Mouse (Mus musculus) lung, adult 2 months (tissue): Measurements from ENCODE around the gene Fhad1.

Source experiments
- CTCF ChIP-seq: fragments of 200-500 bp; IDR thresholded peaks from 2 replicates; pipeline ENCODE4 v1.5.1; 2011; ENCODE audit warnings: mild to moderate bottlenecking, low read length, control low read depth; ENCODE audit not compliant: insufficient read depth
- POLR2A ChIP-seq: fragments of 200-500 bp; IDR thresholded peaks from 2 replicates; pipeline ENCODE4 v1.6.1; 2011; ENCODE audit warnings: low read depth, mild to moderate bottlenecking, control low read depth, low read length, borderline replicate concordance; ENCODE audit errors: extremely low read depth

DNA sequence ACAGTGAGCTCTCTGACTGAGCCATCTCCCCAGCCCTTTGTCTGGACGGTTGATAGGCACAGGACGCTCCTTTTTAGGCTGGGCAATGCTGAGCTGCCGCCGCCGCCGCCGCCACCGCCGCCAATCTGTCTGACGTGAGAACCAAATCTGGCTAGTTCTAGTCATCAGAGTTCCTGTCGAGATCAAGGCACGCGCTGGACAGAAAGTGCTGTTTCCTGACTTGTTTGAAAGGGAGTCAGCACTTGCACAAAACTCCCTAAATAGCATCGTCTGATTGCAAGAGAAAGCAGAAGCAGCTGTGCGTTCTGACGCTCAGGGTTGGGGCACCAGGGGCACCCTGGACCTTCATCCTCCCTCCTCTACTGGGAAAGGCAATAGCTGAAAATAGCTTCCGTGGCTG, 62.8 kb downstream of the Fhad1 start:
- no peak for TF ChIP-seq POLR2A
- TF ChIP-seq CTCF: no peak
